Mouse (Mus musculus) ovary, postnatal 36 days (tissue): ENCODE data around the gene Zfp36.

ENCODE experiments used
- DNase-seq: peaks from one replicate; pipeline ENCODE4 v3.0.0; 2022; ENCODE audit warnings: low spot score, mixed read lengths

Zfp36 gene

DNA sequence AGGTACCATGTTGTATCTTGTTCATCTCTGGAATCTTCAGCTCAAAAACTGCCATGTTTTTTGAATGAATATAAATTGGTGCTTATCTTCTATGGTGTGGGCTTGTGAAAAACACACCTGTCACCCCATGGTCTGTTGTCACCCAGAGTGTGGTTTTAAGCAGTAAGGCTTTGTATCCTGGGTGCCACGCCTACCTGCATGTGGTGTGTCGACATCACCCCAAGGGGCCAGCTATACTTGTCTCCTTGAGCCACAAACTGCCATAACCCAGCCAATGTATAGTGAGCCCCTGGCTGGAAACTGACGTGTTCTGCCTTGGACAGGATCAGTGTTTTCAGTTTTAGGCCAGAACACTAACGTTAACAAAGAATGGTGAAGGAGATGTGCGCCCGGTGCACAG is 4.1 kb upstream of the Zfp36 start:
- DNase-seq: no peak

DNA sequence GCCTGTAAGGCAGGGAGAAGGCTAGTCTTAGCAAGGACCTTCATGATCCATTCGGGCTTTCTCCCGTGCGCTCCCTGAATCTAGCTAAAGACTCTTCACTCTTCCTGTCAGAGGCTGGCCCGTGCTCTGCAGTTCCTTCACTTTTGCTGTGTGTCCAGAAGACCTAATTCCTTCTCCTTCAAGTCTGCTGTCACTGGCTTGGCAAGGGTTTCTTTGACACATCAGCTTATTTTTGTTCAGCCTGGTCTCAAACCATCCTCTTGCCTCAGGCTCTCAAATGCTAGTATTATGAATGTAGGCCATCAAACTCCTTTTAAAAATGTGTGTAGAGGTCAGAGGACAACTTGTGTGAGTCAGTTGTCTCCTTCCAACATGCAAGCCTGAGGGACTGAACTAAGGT is 3.6 kb upstream of the Zfp36 start:
- DNase-seq: no peak

DNA sequence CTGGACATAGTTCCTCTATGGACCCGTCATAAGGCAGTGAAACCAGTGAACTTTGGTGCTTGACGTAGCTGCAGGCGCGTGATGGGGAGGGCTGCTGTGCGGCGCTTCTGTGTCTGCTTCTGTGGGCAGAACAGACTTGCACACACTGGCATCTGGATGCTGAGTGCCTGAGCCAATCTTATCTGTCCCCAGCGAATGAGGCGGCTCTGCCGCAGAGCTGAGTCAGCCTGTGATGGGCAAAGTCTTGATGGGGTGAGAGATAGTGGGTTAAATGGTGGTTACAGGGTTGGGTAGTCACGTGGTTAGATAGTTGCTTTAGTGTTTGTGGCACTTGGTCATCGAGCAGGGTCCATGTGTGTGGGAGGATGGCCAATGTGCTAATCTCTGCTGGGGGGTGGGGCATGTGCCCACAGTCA is 2.9 kb upstream of the Zfp36 start:
- DNase-seq: no peak

GRCm38 (mm10) chr7:28382347-28382951 is 2.4 kb upstream of the Zfp36 start:
- no peak for DNase-seq

DNA sequence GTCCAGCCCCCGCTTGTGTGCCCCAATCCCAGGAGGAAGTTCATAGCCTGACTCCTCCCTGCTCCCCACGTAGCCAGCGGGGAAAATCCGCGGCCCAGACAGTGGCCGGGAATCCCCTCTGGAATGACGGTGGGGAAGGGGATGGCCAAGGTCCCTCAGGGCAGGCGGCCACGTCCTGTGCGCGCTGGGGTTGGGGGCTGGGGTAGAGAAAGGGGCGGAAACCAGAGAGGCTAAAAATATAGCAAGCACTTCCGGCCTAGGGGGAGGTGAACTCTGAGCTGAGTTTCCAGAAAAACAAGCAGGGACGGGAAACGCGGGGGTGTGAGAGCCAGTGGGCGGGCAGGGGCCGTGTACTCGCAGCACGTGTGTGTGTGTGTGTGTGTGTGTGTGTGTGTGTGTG is 1.9 kb upstream of the Zfp36 start:
- peak; percentile 79 for DNase-seq

GRCm38 (mm10) chr7:28381017-28381790 is 1.2 kb upstream of the Zfp36 start:
- DNase-seq: peak; percentile 78

DNA sequence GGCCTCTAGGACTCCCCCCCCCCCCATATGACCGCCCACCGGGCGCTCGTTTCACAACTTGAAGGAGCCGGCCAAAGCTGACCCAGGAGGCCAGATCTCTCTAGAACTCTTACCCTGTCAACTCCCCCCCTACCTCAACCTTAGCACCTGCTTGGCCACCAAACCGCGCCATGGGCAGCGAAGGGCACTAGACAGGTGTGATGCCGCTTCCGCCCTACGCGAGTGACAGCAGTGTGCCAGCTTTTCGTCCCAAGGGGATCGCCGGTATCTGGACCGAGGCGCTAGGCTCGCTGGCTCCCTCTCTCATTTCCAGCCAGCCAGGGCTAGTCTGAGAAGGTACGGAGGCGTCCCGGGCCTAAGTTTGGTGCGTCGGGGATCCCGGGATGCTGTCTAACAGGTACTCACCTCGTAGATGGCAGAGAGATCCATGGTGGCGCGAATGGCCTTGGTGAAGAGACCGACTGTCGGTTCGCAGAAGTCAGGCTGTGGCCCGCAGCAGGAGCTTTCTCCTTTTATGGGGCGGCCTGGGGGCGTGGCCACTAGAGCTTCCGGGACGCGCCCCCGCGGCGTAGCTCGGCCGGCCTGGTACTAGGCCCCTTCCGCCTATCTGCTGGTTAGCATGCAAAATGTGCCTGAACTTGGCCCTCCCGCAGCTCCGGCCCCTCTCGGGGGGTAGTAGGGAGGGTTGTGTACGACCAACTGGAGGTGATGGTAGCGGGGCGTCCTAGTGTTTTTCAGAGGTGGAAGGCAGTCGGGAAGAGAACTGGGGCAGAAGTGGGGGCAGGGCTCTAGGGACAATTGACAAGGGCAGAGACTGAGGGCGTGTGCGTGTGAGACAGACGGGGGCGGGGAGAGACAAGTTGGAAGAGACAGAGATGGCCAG is 1.0 kb downstream of the Zfp36 start:
- peak; percentile 94 for DNase-seq

DNA sequence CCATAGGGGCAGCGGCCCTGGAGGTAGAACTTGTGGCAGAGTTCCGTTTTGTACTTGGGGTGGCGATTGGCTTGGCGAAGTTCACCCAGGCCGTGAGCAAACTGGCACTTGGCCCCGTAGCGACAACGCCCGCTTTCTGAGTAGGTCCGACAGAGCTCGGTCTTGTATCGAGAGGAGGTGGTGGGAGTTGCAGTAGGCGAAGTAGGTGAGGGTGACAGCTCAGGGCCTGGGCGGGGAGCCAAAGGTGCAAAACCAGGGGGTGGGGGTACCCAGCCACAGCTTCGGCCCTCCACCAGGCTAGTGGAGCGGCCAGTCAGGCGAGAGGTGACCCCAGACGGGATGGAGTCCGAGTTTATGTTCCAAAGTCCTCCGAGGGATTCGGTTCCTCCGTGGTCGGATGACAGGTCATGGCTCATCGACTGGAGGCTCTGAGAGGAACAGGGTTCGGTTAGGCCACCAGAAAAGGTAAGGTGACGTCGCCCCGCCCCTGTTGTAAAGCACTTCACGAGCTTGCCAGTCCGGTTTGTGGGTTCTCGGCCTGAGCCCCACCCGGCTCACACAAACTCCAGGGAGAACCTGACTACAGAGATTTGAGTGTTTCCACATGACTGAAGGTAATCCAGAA is 1.9 kb downstream of the Zfp36 start:
- DNase-seq: peak; percentile 52

GRCm38 (mm10) chr7:28377190-28378065 is 2.6 kb downstream of the Zfp36 start:
- DNase-seq: no peak

DNA sequence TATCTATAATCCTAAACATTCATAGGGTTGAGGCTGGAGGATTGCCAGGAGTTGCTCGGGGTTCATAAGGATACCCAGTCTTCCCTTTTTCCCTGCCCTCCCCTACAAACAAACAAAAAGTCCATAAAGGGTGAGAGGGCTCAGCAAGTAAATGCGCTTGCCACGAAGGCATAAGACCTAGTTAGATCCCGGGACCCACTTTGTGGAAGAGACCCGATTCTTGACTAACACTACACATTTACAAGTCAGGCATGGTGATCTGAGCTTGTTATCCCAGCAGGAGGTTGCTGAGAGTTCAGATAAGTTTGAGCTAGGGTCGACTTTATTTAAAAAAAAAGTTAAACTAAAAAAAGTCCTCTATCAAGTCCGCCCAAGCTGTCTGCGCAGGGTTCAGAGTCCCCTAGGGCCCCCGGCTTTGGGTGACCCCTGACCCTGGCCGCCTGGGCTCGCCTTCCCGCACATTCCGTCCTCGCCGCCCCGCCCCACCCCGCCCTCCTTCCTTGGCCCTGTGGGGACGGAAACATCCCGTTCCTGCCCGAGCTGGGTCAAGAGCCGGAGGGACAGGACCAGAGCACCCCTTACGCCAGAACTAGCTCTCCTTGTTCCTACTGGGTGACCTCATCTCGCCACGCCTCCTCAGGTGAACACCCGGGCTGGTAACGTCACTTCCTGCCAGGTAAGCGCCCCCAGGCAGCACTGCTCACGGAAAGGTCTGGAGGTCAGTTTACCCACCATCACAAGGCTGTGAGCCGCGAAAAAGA is 3.9 kb downstream of the Zfp36 start:
- DNase-seq: peak; percentile 72

DNA sequence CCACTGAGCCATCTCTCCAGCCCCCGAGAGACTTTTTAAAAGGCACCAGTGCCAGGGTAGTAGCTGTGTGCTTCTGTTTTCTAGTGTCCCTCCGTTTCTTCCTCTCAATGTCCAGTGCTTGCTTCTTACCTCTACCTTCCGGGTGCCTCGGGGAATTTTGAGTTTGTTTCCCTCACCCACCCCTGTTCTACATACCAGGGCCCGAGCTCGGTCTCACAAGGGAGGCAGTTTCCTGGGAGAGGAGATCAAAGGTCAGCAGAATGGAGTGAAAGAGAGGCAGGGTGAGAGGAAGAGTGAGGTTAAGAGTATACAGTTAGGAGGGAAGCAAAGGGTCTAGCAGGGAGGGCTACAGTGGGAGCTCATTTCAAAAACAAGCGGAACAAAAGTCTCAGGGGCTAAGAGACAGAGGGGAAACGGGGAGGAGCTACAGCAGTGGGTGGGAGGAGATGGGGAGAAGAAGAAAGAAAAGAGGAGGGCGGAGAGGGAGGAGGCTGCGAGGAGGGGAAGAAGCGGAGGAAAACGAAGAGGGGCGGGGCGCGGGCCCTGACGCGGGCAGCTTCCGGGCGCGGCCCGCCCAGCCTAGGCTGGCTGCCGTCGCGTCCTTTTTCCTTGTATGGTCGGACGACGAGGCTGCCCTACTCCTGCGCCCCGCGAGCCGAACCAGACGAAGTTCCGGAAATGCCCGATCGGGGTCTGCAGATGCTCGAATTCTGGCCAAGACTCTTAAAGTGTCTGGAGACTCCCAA is 4.7 kb downstream of the Zfp36 start:
- peak; percentile 91 for DNase-seq

- no peak for DNase-seq
Observed at GRCm38 (mm10) chr7:28374647-28375046, 5.4 kb downstream of the Zfp36 start.

GRCm38 (mm10) chr7:28373891-28374495 is 6.1 kb downstream of the Zfp36 start:
- no peak for DNase-seq

- DNase-seq: no peak
Observed at GRCm38 (mm10) chr7:28373131-28373581, 6.9 kb downstream of the Zfp36 start.

DNA sequence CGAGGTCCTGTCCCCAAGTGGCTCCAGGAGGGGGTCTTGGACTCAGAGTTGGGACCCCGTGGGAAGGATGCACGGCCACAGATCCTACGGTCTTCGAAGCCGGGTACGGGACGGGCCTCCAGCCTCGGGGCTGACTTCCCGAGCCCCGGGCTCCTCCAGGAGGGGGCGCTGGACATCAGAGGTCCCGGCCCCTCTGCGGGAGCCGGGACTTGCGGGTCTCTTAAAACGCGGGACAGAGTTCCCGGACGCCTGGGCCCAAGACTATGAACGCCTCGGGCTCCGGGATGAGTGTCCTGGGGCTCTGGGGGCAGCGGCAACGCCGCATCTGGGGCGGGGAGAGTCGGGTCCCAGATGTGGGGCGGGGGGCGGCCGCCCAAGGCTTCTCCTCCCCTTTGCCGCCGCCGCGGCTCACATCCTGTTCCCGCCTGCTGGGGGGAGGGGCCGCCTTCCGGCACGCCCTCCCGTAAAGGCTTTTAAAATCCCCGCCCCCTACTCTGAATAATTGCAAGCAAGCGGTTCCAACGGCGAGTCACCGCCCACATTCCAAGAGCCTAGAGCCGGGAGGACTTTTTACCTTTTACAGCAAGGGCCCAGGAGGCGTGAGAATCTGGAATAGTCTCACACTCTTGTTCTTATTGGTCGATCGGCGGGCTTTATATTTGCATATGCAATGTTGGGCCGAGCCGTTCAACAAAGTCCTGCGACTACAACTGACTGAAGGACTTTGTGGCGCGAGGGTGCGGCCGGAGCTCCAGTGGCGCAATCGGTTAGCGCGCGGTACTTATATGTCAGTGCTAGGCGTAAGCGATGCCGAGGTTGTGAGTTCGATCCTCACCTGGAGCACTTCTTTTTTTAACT is 7.6 kb downstream of the Zfp36 start, which contains the start of gene Plekhg2:
Plekhg2 (minus strand) TSS at position 349 of the 858 bp plus-strand sequence.
- DNase-seq: peak; percentile 96

DNA sequence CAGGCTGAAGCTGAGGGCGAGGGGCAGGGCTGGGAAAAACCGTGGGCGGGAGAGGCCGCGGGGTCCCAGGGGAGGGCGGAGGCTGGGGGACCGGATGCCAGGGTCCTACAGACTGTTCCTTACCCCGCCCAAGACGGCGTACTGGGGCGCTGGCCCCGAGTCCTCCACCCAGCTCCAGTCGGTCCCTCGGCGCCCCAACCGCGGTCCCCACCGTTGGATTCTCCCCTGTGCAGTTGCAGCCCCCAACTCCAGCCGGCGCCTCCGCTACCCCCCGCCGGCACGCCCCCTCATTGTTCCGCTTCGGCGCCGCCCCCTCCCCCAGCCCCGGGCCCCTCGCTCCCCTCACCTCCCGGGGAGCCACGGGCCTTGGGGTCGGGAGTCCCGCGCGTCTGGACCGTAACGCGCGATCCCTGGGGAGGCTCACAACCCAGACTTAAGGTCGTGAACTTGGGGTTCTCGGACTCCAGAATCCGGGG is 8.5 kb downstream of the Zfp36 start:
- peak; percentile 68 for DNase-seq

DNA sequence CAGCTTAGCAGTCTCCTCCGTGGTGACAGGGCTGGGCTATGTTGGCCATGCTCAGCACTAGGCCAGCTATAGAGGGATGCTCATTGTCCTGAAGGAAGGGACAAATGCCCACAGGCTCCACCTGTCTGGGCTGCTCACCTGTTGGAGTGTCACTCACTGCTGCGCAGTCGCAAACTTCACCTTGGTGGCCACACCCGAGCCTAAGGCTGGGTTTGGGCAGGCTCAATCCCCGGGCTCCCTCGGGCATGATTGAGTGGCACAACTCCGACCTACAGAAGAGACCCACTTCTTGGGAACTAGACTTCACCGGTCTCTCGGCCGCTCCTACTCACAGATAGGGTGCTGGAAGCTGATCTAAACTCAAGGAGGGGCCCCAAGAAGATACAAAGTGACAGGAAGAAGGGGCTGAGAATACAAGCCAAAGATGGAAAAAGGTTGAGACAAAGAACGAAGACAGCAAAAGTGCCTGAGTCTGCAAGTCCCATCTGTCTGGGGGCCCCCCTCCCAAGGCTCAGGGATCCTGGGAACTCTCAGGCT is 9.0 kb downstream of the Zfp36 start:
- peak; percentile 34 for DNase-seq

DNA sequence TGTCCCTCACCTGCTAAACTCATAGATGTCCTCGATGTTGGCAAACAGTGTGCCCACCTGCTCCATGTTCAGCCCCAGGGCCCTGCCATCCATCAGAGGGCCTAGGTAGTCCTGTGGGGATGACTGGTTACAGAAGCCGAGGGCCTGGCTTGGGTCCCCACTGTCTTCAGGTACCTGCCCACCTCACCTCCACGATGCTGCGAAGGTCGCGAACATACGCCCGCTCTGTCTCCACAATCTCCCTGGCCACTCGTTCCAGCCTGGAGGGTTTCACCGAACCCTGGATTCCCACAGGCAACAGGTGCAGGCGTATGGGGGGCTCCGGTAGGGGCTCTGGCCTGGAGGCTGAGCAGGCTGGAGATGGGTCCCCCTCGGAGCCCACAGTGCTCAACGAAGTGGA is 10.0 kb downstream of the Zfp36 start:
- DNase-seq: no peak
